Mouse (Mus musculus) olfactory bulb, adult 2 months (tissue): ENCODE data around the gene Med12l.
"Not testable (repeated sequence)": the region's sequence is repeated elsewhere in the genome, so short reads cannot be mapped to it uniquely, and the experiment has no call there.

ENCODE experiments used
- CTCF ChIP-seq: fragments of 200-500 bp; IDR thresholded peaks from 2 replicates; pipeline ENCODE4 v1.5.1; 2012; ENCODE audit warnings: low read depth, mild to moderate bottlenecking, low read length, moderate library complexity; ENCODE audit not compliant: insufficient read depth
- POLR2A ChIP-seq: fragments of 200-500 bp; IDR thresholded peaks from 2 replicates; pipeline ENCODE4 v1.6.1; 2012; ENCODE audit warnings: mild to moderate bottlenecking, low read depth, low read length, moderate library complexity; ENCODE audit not compliant: insufficient read depth

- not testable (repeated sequence) for TF ChIP-seq POLR2A, CTCF
These were observed 107.7 kb downstream of the Med12l start for GRCm38 (mm10) chr3:59113291-59113690.
